Mouse (Mus musculus): Measurements from ENCODE around the gene Ranbp3l. TPM values are rescaled to one million over a fixed set of nuclear protein-coding genes. Genes with fewer than 3 reads are reported as not detected.
A peak's percentile ranks its signal among the peaks of the same experiment; 100 is the strongest.
"Not testable (repeated sequence)": the region's sequence is repeated elsewhere in the genome, so short reads cannot be mapped to it uniquely, and the experiment has no call there.

Ranbp3l gene
- total RNA-seq (2014; fragmentation: Nextera tagmentation), result not detected in 2 replicates
- not detected in 2 replicates for total RNA-seq (2017)

GRCm38 (mm10) chr15:8967573-8968228 is at the start of gene Ranbp3l:
Ranbp3l (plus strand) TSS chr15:8967949.
- no peak for ATAC-seq (replicated peaks; ENCODE audit: poor library complexity, severe bottlenecking)

GRCm38 (mm10) chr15:8930061-8930460 is 37.7 kb upstream of the Ranbp3l start:
- no peak for ATAC-seq (replicated peaks; ENCODE audit: poor library complexity, severe bottlenecking)

- no peak for ATAC-seq (replicated peaks; ENCODE audit: poor library complexity, severe bottlenecking)
Observed at GRCm38 (mm10) chr15:8936911-8937310, 30.8 kb upstream of the Ranbp3l start.

GRCm38 (mm10) chr15:8940861-8941260 is 26.9 kb upstream of the Ranbp3l start:
- ATAC-seq (replicated peaks; ENCODE audit: poor library complexity, severe bottlenecking), result no peak

GRCm38 (mm10) chr15:8950856-8951255 is 16.9 kb upstream of the Ranbp3l start:
- no peak for ATAC-seq (replicated peaks; ENCODE audit: poor library complexity, severe bottlenecking)

GRCm38 (mm10) chr15:8963323-8963722 is 4.4 kb upstream of the Ranbp3l start:
- no peak for ATAC-seq (replicated peaks; ENCODE audit: poor library complexity, severe bottlenecking)

- ATAC-seq (replicated peaks; ENCODE audit: poor library complexity, severe bottlenecking), result no peak
Observed at GRCm38 (mm10) chr15:8968229-8968595, 463 bp downstream of the Ranbp3l start.

GRCm38 (mm10) chr15:8969061-8969635 is 1.4 kb downstream of the Ranbp3l start:
- ATAC-seq (replicated peaks; ENCODE audit: poor library complexity, severe bottlenecking), result no peak

- ATAC-seq (replicated peaks; ENCODE audit: poor library complexity, severe bottlenecking), result no peak
Observed at GRCm38 (mm10) chr15:8991211-8991610, 23.5 kb downstream of the Ranbp3l start.

- ATAC-seq (replicated peaks; ENCODE audit: poor library complexity, severe bottlenecking), result peak; percentile 55
Observed at GRCm38 (mm10) chr15:8991859-8992838, 24.4 kb downstream of the Ranbp3l start.

GRCm38 (mm10) chr15:8994608-8995277 is 27.0 kb downstream of the Ranbp3l start:
- ATAC-seq (replicated peaks; ENCODE audit: poor library complexity, severe bottlenecking), result no peak

- ATAC-seq (replicated peaks; ENCODE audit: poor library complexity, severe bottlenecking), result no peak
Observed at GRCm38 (mm10) chr15:8995490-8995889, 27.7 kb downstream of the Ranbp3l start.

GRCm38 (mm10) chr15:9002762-9003161 is 35.0 kb downstream of the Ranbp3l start:
- ATAC-seq (replicated peaks; ENCODE audit: poor library complexity, severe bottlenecking), result no peak

GRCm38 (mm10) chr15:9009196-9009595 is 41.4 kb downstream of the Ranbp3l start:
- ATAC-seq (replicated peaks; ENCODE audit: poor library complexity, severe bottlenecking), result no peak

- ATAC-seq (replicated peaks; ENCODE audit: poor library complexity, severe bottlenecking), result no peak
Observed at GRCm38 (mm10) chr15:9014541-9014940, 46.8 kb downstream of the Ranbp3l start.

- not testable (repeated sequence) for ATAC-seq (replicated peaks; ENCODE audit: poor library complexity, severe bottlenecking)
Observed at GRCm38 (mm10) chr15:9015496-9015895, 47.7 kb downstream of the Ranbp3l start.

- ATAC-seq (replicated peaks; ENCODE audit: poor library complexity, severe bottlenecking), result no peak
Observed at GRCm38 (mm10) chr15:9055704-9056103, 88.0 kb downstream of the Ranbp3l start.

GRCm38 (mm10) chr15:9059856-9060255 is 92.1 kb downstream of the Ranbp3l start:
- ATAC-seq (replicated peaks; ENCODE audit: poor library complexity, severe bottlenecking), result no peak

- ATAC-seq (replicated peaks; ENCODE audit: poor library complexity, severe bottlenecking), result no peak
Observed at GRCm38 (mm10) chr15:9061150-9061882, 93.6 kb downstream of the Ranbp3l start.

GRCm38 (mm10) chr15:9068881-9069280 is 101.1 kb downstream of the Ranbp3l start:
- ATAC-seq (replicated peaks; ENCODE audit: poor library complexity, severe bottlenecking), result no peak
